In the genomic region with DNA sequence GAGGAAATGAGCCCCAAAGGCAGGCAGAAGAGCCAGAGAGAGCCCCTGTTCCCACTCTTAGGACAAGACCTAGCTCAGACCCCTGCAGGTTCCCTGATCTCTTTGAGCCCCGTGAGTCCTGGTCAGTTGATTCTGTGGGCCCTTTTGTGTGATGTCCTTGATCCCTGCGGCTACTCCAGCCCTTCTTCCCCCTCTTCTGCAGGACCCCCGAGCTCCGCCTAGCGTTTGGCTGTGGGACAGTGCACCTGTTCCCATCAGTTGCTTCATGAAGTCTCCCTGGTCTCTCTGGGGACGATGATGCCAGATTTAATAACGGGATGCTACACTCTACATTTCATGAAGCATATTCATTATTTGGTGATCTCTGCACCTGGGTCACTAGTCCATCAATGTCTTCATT, we compare ENCODE assay signal across 8 mouse cellular contexts. TPM values are rescaled to one million over a fixed set of nuclear protein-coding genes. Genes with fewer than 3 reads are reported as not detected.
DNase-seq lines count a peak whose midpoint lies in the region; ATAC-seq lines count a peak whose summit lies in the region.

No protein-coding gene starts in this region.

- H3K36me3 ChIP-seq in heart, embryonic 10.5 days = no peaks in the 10 kb centered on the region

- H3K9me3 ChIP-seq in heart, embryonic 10.5 days = no peaks in the 10 kb centered on the region

- peaks cover 25% of the 10 kb centered on the region; the same call in 1 of the 2 replicates for H3K27me3 ChIP-seq in heart, embryonic 10.5 days (ENCODE audit: insufficient read depth, poor library complexity, severe bottlenecking)

- H3K4me3 ChIP-seq in heart, embryonic 10.5 days = no peak overlapping the region

- H3K27ac ChIP-seq in heart, embryonic 10.5 days = no peak overlapping the region

- 6% methylated on average over 7 of the region's 7 CpGs for WGBS in heart, embryonic 10.5 days

- ATAC-seq in erythroid progenitor cell, adult 5-6 weeks (replicated peaks; ENCODE audit: low FRiP score, poor library complexity, severe bottlenecking) = 0 out of 2 replicates have a peak, but pooled peaks have one; percentile 31

- peaks cover 14% of the 10 kb centered on the region for H3K4me1 ChIP-seq in heart, embryonic 10.5 days

- peak; percentile 71 for DNase-seq in heart, postnatal 4 days
- DNase-seq in heart, embryonic 10.5 days (ENCODE audit: low spot score) = no peak
- DNase-seq in spleen, adult 18-20 months = peak; percentile 35 to 52
- DNase-seq in spleen, adult 12 weeks (ENCODE audit: low spot score) = no peak
- DNase-seq in retina, postnatal 1 day = peak; percentile 78
- no peak for DNase-seq in urinary bladder, adult 18-20 months (ENCODE audit: low spot score in 2 of 2)
- no peak for DNase-seq in left cerebral cortex, adult 11 months (ENCODE audit: low spot score)

RNA-seq across cellular contexts. Expression of gene Cd82, which starts 6.2 kb away (rescaled TPM):
- 10 to 100 TPM; 18.4 to 19.7 TPM for total RNA-seq in heart, postnatal 4 days (2021)
- 12.9 and 16.6 TPM in 2 replicates for polyA plus RNA-seq in heart, embryonic 10.5 days (2016; fragmentation: Nextera tagmentation; extraction: Ambion mirVana)
- 310 and 373 TPM in 2 replicates for total RNA-seq in erythroid progenitor cell, adult 5-6 weeks (2015; ENCODE audit: low replicate concordance)
- 342 and 415 TPM in 2 replicates for total RNA-seq in erythroid progenitor cell, adult 5-6 weeks (2017; ENCODE audit: low replicate concordance)

Comparison
In these comparisons a context has a peak if more than half of its experiments do, and no peak if none do; other contexts are left out.
1. DNase-seq: peak in heart, postnatal 4 days (single experiment), spleen, adult 18-20 months (2 of 2) and retina, postnatal 1 day (single experiment); none in heart, embryonic 10.5 days (single experiment), spleen, adult 12 weeks (single experiment), urinary bladder, adult 18-20 months (0 of 2) and left cerebral cortex, adult 11 months (single experiment).
2. RNA of gene Cd82, which starts 6.2 kb away (total RNA-seq): 310 to 415 TPM in erythroid progenitor cell, adult 5-6 weeks; 18.4 to 19.7 TPM in heart, postnatal 4 days; every median in the first group is over 10 times any median in the second.